Mouse (Mus musculus) liver, postnatal 0 days (tissue): ENCODE measurements around the gene Tmx1. TPM values are rescaled to one million over a fixed set of nuclear protein-coding genes. Genes with fewer than 3 reads are reported as not detected.

Experiments
- ATAC-seq: fragments of 200-750 bp; cut with Nextera tagmentation; 2 replicates; pipeline ENCODE4 v1.8.0; 2017; ENCODE audit warnings: mild to moderate bottlenecking, moderate library complexity
- DNase-seq: peaks from one replicate; pipeline ENCODE4 v3.0.0-alpha.2; 2016
- H3K27ac ChIP-seq: fragments of 300-500 bp; sonication (generic); 2 replicates; pipeline ENCODE4 v1.5.1; 2014; ENCODE audit warnings: antibody characterized with exemption, moderate library complexity, mild to moderate bottlenecking, low read depth
- H3K27me3 ChIP-seq: fragments of 300-500 bp; sonication (generic); 2 replicates; pipeline ENCODE4 v1.6.1; 2014; ENCODE audit warnings: low read length, control low read depth, mixed read lengths; ENCODE audit not compliant: insufficient read depth
- H3K36me3 ChIP-seq: fragments of 300-500 bp; sonication (generic); replicated peaks from 2 replicates; pipeline ENCODE4 v1.6.1; 2014; ENCODE audit warnings: mild to moderate bottlenecking, control low read depth, low read length, moderate library complexity, mixed read lengths; ENCODE audit not compliant: insufficient read depth
- H3K4me1 ChIP-seq: fragments of 300-500 bp; sonication (generic); 2 replicates; pipeline ENCODE4 v1.6.1; 2014; ENCODE audit warnings: antibody characterized with exemption, mild to moderate bottlenecking, control low read depth; ENCODE audit not compliant: insufficient read depth
- H3K4me2 ChIP-seq: fragments of 300-500 bp; sonication (generic); 2 replicates; pipeline ENCODE4 v1.6.1; 2014; ENCODE audit warnings: low read depth, mild to moderate bottlenecking, low read length, moderate library complexity, mixed read lengths
- H3K4me3 ChIP-seq: fragments of 300-500 bp; sonication (generic); 2 replicates; pipeline ENCODE4 v1.5.1; 2014; ENCODE audit warnings: low read depth, low read length
- H3K9ac ChIP-seq: fragments of 300-500 bp; sonication (generic); replicated peaks from 2 replicates; pipeline ENCODE4 v1.6.1; 2014; ENCODE audit warnings: mild to moderate bottlenecking, moderate library complexity
- H3K9me3 ChIP-seq: fragments of 300-500 bp; sonication (generic); 2 replicates; pipeline ENCODE4 v1.6.1; 2016; ENCODE audit warnings: mild to moderate bottlenecking, control low read depth, low read length, mixed read lengths
- CTCF ChIP-seq: sonication (generic); IDR thresholded peaks from 2 replicates; pipeline ENCODE4 v1.5.1; 2016; ENCODE audit warnings: antibody characterized with exemption, low read depth
- EP300 ChIP-seq: IDR thresholded peaks from 2 replicates; pipeline ENCODE4 v1.6.1; 2016; ENCODE audit warnings: antibody characterized with exemption, low read depth, mild to moderate bottlenecking
- WGBS: fragments of 180-500 bp; shearing (Covaris S2); extraction: QIAGEN DNeasy Blood & Tissue Kit; methylation state at CpG from one replicate; pipeline ENCODE4 v1.1.7; 2014; ENCODE audit not compliant: insufficient replicate concordance; 5-methylcytosine and 5-hydroxymethylcytosine counted together
- polyA plus RNA-seq: library from polyadenylated mRNA; unstranded; fragments of >200 nt; fragmentation: Nextera tagmentation; extraction: Ambion mirVana; gene quantifications from 2 replicates; pipeline ENCODE4 v1.2.1, GENCODE M21; 2015

Gene Tmx1
- polyA plus RNA-seq, 1 experiment from 2014 or later, result 72.1 TPM

- DNase-seq (no peak), ATAC-seq (no peak)
- H3K36me3 ChIP-seq, result no peaks in the 10 kb centered on the region
- H3K4me1 ChIP-seq, result no peaks in the 10 kb centered on the region
- no peak overlapping the region for H3K9ac ChIP-seq
- no peak overlapping the region for H3K27ac ChIP-seq
- WGBS, result 60% methylated on average over 16 of the region's 16 CpGs
- no peaks in the 10 kb centered on the region for H3K9me3 ChIP-seq
- TF ChIP-seq EP300, result no peak
- no peak for TF ChIP-seq CTCF
- no peaks in the 10 kb centered on the region for H3K27me3 ChIP-seq
- peak overlapping the region; percentile 33 for H3K4me2 ChIP-seq
- no peak overlapping the region for H3K4me3 ChIP-seq
Observed at GRCm38 (mm10) chr12:70476884-70477576, 24.1 kb downstream of the Tmx1 start.

DNA sequence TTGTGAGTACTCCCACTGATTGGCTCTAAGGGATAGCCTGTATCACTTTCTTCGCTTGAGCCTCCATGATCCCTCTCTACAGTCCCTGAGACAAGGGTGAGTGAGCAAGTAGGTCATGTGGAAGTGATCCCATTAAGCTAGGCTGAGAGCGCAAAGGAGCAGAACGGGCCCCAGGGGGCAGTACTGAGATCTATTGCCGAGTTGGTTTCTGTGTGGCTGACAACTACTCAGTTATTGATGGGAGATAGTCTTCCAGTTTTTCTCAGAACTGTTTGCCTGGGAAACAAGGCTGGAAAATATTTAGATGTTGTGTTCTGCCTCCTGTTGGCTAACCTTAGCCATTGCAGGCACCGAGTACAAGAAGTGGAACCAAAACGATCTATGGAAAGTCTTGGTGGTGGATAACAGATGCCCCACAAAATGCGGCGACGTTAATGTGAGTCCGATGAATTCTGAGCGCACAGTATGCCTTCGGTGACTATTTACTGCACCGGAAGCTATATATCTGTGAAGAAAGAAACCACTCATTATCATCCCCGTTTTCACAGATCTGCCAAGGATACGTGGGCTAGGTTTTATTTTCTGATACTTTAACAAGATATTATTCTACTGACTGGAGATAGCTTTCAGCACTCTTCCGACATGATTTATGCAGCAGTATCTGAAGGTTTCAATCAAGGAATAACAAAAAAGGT lies 24.8 kb downstream of the Tmx1 start:
- DNase-seq (peak; percentile 51), ATAC-seq (peak; percentile 41; the same call in 1 of the 2 replicates)
- TF ChIP-seq CTCF (peak; percentile 59), EP300 (no peak)
- H3K4me3 ChIP-seq, result no peak overlapping the region
- no peak overlapping the region for H3K27ac ChIP-seq
- 75% methylated on average over 16 of the region's 16 CpGs for WGBS
- no peaks in the 10 kb centered on the region for H3K36me3 ChIP-seq
- H3K27me3 ChIP-seq, result no peaks in the 10 kb centered on the region
- no peaks in the 10 kb centered on the region for H3K9me3 ChIP-seq
- no peak overlapping the region for H3K4me2 ChIP-seq
- H3K4me1 ChIP-seq, result no peaks in the 10 kb centered on the region
- no peak overlapping the region for H3K9ac ChIP-seq

DNA sequence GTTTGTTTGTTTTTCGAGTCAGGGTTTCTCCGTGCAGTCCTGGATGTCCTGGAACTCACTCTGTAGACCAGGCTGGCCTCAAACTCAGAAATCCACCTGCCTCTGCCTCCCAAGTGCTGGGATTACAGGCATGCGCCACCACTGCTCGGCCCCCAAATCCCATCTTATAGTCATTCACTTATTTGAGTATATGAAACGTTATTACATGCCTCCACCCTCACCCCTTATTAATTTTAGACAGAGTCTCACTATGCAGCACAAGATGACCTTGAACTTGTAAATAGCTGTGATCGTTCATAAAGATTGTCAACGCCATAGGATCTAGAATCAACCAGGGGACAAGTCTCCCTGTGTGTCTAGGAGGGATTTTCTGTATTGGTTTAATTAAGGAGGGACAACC lies 33.1 kb downstream of the Tmx1 start:
- H3K4me3 ChIP-seq, result no peak overlapping the region
- H3K27ac ChIP-seq, result no peak overlapping the region
- H3K4me1 ChIP-seq, result no peaks in the 10 kb centered on the region
- H3K9me3 ChIP-seq, result no peaks in the 10 kb centered on the region
- TF ChIP-seq EP300 (no peak), CTCF (no peak)
- no peaks in the 10 kb centered on the region for H3K27me3 ChIP-seq
- no peak overlapping the region for H3K4me2 ChIP-seq
- no peaks in the 10 kb centered on the region for H3K36me3 ChIP-seq
- WGBS, result 80% methylated on average over 7 of the region's 7 CpGs
- no peak for DNase-seq
- ATAC-seq, result no peak
- H3K9ac ChIP-seq, result no peak overlapping the region

DNA sequence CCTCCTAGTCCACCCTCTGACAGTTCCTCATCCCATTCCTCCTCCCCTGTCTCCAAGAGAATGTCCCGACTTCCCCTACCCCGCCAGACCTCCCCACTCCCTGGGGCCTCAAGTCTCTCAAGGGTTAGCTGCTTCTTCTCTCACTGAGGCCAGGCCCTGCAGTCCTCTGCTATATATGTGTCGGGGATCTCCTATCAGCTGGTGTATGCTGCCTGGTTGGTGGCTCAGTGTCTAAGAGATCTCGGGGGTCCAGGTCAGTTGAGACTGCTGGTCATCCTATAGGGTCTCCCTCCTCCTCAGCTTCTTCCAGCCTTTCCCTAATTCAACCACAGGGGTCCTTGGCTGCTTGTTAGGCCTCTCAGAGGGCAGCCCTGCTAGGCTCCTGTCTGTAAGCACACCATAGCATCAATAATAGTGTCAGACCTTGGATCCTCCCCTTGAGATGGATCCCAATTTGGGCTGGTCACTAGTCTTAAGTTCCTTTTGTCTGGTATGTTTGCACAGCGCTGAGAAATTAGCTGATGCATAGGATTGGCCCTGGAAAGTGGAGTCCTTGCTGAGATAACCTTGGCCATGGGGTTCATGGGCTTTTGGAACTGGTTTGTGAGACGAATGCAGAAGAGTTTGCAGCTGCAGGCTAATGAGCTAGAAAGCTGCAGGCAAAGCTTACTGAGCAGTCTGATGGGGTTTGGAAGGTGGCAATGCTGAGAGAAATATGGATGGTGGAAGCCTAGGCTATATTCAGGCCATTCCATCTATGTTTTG lies 34.0 kb downstream of the Tmx1 start:
- no peaks in the 10 kb centered on the region for H3K27me3 ChIP-seq
- WGBS, result 68% methylated on average over 6 of the region's 6 CpGs

DNA sequence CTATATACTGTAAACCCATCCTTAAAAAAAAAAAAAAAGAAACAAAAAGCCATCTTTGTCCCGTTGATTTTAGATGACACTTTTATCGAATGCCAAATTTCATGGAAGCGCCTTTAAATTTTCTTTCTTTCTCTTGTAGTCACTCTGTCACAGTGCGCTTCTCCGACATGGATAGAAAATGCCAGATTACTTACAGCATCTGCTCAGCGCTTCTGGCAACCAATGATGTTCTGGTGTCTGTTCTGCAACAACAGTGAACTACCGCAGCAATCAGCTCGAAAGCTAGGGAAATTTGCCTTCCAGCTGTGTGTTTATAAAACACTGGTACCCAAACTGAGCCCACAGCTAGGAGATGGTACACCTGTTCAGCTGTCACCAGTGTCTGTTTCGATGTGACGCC lies 39.5 kb downstream of the Tmx1 start:
- no peaks in the 10 kb centered on the region for H3K36me3 ChIP-seq
- H3K27ac ChIP-seq, result no peak overlapping the region
- H3K4me2 ChIP-seq, result no peak overlapping the region
- H3K4me3 ChIP-seq, result no peak overlapping the region
- no peak for TF ChIP-seq EP300
- TF ChIP-seq CTCF, result no peak
- ATAC-seq, result no peak
- WGBS, result 88% methylated on average over 10 of the region's 10 CpGs
- no peaks in the 10 kb centered on the region for H3K4me1 ChIP-seq
- H3K9ac ChIP-seq, result no peak overlapping the region
- H3K27me3 ChIP-seq, result no peaks in the 10 kb centered on the region
- no peak for DNase-seq
- H3K9me3 ChIP-seq, result no peaks in the 10 kb centered on the region

More for the DNA sequence above, 34.0 kb downstream of the Tmx1 start:
- Histone ChIP-seq H3K9me3 (no peaks in the 10 kb centered on the region), H3K4me1 (no peaks in the 10 kb centered on the region), H3K27ac (no peak overlapping the region), H3K4me3 (no peak overlapping the region), H3K4me2 (no peak overlapping the region), H3K9ac (no peak overlapping the region), H3K36me3 (no peaks in the 10 kb centered on the region)
- DNase-seq, result no peak
- no peak for ATAC-seq
- TF ChIP-seq CTCF (no peak), EP300 (no peak)
